Mouse (Mus musculus) neural tube, embryonic 11.5 days (tissue): Measurements from ENCODE around the gene Ghrl. TPM values are rescaled to one million over a fixed set of nuclear protein-coding genes. Genes with fewer than 3 reads are reported as not detected.

Experiments used
- ATAC-seq: fragments of 200-750 bp; cut with Nextera tagmentation; 2 replicates; pipeline ENCODE4 v1.8.0; 2017; ENCODE audit warnings: moderate number of reproducible peaks, mild to moderate bottlenecking, moderate TSS enrichment, moderate library complexity; ENCODE audit not compliant: insufficient read depth, low FRiP score, low TSS enrichment
- DNase-seq: peaks from one replicate; pipeline ENCODE4 v3.0.0-alpha.2; 2015; ENCODE audit warnings: low spot score
- H3K27ac ChIP-seq: fragments of 300-500 bp; sonication (generic); 2 replicates; pipeline ENCODE4 v1.5.1; 2014; ENCODE audit warnings: low read depth, mild to moderate bottlenecking, low read length
- H3K27me3 ChIP-seq: fragments of 300-500 bp; sonication (generic); 2 replicates; pipeline ENCODE4 v1.6.1; 2014; ENCODE audit warnings: mild to moderate bottlenecking, low read length, mixed read lengths; ENCODE audit not compliant: control insufficient read depth, insufficient read depth
- H3K36me3 ChIP-seq: fragments of 300-500 bp; sonication (generic); 2 replicates; pipeline ENCODE4 v1.6.1; 2014; ENCODE audit warnings: mild to moderate bottlenecking, low read length, moderate library complexity, mixed read lengths; ENCODE audit not compliant: control insufficient read depth, insufficient read depth
- H3K4me1 ChIP-seq: fragments of 300-500 bp; sonication (generic); 2 replicates; pipeline ENCODE4 v1.6.1; 2014; ENCODE audit warnings: low read length, mixed read lengths; ENCODE audit not compliant: control insufficient read depth, insufficient read depth
- H3K4me2 ChIP-seq: fragments of 300-500 bp; sonication (generic); 2 replicates; pipeline ENCODE4 v1.6.1; 2014; ENCODE audit warnings: low read depth, mild to moderate bottlenecking, moderate library complexity
- H3K4me3 ChIP-seq: fragments of 300-500 bp; sonication (generic); 2 replicates; pipeline ENCODE4 v1.5.1; 2014; ENCODE audit warnings: low read depth, low read length
- H3K9ac ChIP-seq: fragments of 300-500 bp; sonication (generic); 2 replicates; pipeline ENCODE4 v1.6.1; 2014; ENCODE audit warnings: mild to moderate bottlenecking, low read length
- H3K9me3 ChIP-seq: fragments of 300-500 bp; sonication (generic); 2 replicates; pipeline ENCODE4 v1.6.1; 2016; ENCODE audit warnings: low read length; ENCODE audit not compliant: control insufficient read depth
- WGBS: fragments of 180-500 bp; shearing (Covaris S2); extraction: QIAGEN DNeasy Blood & Tissue Kit; methylation state at CpG from one replicate; pipeline ENCODE4 v1.1.7; 2014; 5-methylcytosine and 5-hydroxymethylcytosine counted together
- microRNA-seq: library from miRNA; unstranded; fragments of <30 nt; microRNA quantifications from one replicate; pipeline ENCODE4, GENCODE M21; 2016
- polyA plus RNA-seq: library from polyadenylated mRNA; unstranded; fragments of >200 nt; fragmentation: Nextera tagmentation; extraction: Ambion mirVana; gene quantifications from 2 replicates; pipeline ENCODE4 v1.2.1, GENCODE M21; 2014

Ghrl gene
- polyA plus RNA-seq, 1 experiment from 2014 or later: not detected

DNA sequence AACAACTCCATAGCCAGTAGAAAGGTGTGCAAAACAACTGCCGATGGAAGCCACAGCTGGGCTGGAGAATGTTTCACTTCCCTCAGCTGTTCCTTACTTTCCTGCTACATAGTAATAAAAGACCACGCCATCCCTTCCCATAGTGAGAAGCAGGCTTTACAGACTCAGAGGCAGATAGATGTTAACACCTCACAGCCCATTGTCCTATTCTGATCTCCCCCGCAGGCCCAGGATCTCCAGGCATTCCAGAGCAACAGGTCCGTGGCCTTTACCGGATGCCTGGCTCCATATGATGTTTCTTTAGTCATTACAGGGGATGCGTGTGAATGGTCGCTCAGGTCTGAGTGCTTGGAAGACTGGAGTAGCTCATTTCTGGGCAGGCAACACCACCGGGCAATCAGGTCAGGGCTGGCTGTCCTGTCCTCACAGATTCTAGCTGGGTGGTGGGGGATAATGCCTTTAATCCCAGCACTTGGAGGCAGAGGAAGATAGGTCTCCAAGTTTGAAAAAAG lies 52.0 kb downstream of the Ghrl start:
- Histone ChIP-seq H3K36me3 (no peaks in the 10 kb centered on the region), H3K4me1 (0 out of 2 replicates have a peak, but pooled peaks cover 2% of the 10 kb centered on the region), H3K27ac (no peak overlapping the region), H3K27me3 (no peaks in the 10 kb centered on the region), H3K4me2 (no peak overlapping the region), H3K4me3 (no peak overlapping the region), H3K9ac (no peak overlapping the region), H3K9me3 (no peaks in the 10 kb centered on the region)
- WGBS: 57% methylated on average over 8 of the region's 8 CpGs
- ATAC-seq (no peak), DNase-seq (no peak)

Small RNA genes lying within 50 kb of the gene (microRNA-seq; reads per million reads assigned to microRNA genes)
- gene Mir7042: not detected

Other genes starting within 250 kb of the Ghrl start
- 3.2 and 3.4 TPM in 2 replicates for gene Il17rc, start 248.5 kb downstream of the Ghrl start, polyA plus RNA-seq
- 33.6 and 41.1 TPM in 2 replicates for gene Creld1, start 236.6 kb downstream of the Ghrl start, polyA plus RNA-seq
- 0.91 and 0.94 TPM in 2 replicates for gene Prrt3, start 217.9 kb downstream of the Ghrl start, polyA plus RNA-seq
- 82.4 and 89.4 TPM in 2 replicates for gene Emc3, start 188.2 kb downstream of the Ghrl start, polyA plus RNA-seq
- 13.6 and 15.7 TPM in 2 replicates for gene Fancd2, start 188.2 kb downstream of the Ghrl start, polyA plus RNA-seq
- not detected in 2 replicates for gene Fancd2os, start 119.2 kb downstream of the Ghrl start, polyA plus RNA-seq
- 220 and 232 TPM in 2 replicates for gene Brk1, start 115.1 kb downstream of the Ghrl start, polyA plus RNA-seq
- gene Vhl, start 95.9 kb downstream of the Ghrl start, polyA plus RNA-seq: 64.9 and 68.2 TPM in 2 replicates
- 2.4 and 2.6 TPM in 2 replicates for gene Irak2, start 81.4 kb downstream of the Ghrl start, polyA plus RNA-seq
- 0.95 and 0.97 TPM in 2 replicates for gene Tatdn2, start 22.8 kb downstream of the Ghrl start, polyA plus RNA-seq
- gene Sec13, start 20.9 kb upstream of the Ghrl start, polyA plus RNA-seq: 302 and 309 TPM in 2 replicates